Mouse (Mus musculus): ENCODE data around the gene Lamp2.

GRCm38 (mm10) chrX:38400616-38401015 lies 55.6 kb downstream of the Lamp2 start:
- TF ChIP-seq CTCF (IDR thresholded peaks at IDR 0.05; ENCODE audit: borderline replicate concordance, extremely low read depth, insufficient read depth, insufficient read length): no peak
- no peak for TF ChIP-seq POLR2A (IDR thresholded peaks at IDR 0.05; ENCODE audit: borderline replicate concordance, extremely low read depth, insufficient read depth, insufficient read length, poor library complexity, severe bottlenecking)

All from brain, embryonic 14.5 days (tissue).